Mouse (Mus musculus) urinary bladder, postnatal 36 days (tissue): ENCODE results near the gene Slc5a1.
A peak's percentile ranks its signal among the peaks of the same experiment; 100 is the strongest.

Experiments used
- DNase-seq, 2 experiments: peaks; one replicate each; pipeline ENCODE4 v3.0.0; 2022; ENCODE audit warnings: low spot score in 2 of 2, mixed read lengths in 1 of 2

Slc5a1 gene

DNA sequence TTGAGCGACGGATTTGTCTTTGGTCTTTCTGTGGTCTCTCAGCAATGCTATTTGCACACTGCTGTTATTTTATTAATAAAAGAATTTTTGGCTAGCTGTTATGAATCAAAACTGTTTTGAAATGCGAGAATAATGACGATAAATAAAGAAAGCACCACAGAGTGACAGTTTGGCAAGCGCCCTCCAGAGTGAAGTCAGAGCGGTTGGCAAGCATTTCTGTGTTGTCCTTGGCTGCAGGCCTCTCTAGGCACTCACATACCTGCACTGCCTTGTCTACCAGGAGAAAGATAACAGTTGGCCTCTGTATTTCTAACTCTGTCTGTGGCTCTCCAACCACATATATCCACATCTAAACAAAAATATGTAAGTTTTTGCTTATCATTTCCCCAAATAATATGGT is 43.7 kb downstream of the Slc5a1 start:
- DNase-seq: peak in 1 of 2 experiments; percentile 9

GRCm38 (mm10) chr5:33193567-33193966 is 89.5 kb downstream of the Slc5a1 start:
- no peak for DNase-seq

- DNase-seq: no peak
These were observed 91.3 kb downstream of the Slc5a1 start for GRCm38 (mm10) chr5:33195246-33195852.

GRCm38 (mm10) chr5:33200071-33200470 is 96.1 kb downstream of the Slc5a1 start:
- no peak for DNase-seq

DNA sequence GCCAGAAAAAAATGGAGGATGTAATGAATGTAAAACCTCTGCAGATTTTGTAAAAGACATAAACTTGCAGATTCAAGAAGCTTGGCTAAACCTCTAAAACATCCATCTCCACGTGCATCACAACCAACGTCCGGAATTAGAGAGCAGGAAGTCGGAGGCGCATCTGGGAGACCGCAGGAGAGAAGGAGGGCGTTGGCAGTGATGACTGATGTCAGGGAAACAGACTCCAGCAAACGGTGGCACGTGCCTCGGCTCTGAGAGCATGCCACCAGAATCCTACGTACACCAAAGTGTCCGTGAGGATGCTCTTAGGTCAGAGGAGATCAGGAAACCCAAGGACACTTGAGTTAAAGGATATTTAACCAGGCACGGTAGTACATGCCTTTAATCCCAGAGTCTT is 97.7 kb downstream of the Slc5a1 start:
- DNase-seq: no peak

- no peak for DNase-seq
These were observed 98.6 kb downstream of the Slc5a1 start for GRCm38 (mm10) chr5:33202516-33203170.

- DNase-seq: no peak
These were observed 99.1 kb downstream of the Slc5a1 start for GRCm38 (mm10) chr5:33203171-33203565.

- peak; percentile 62 to 81 for DNase-seq
These were observed 99.7 kb downstream of the Slc5a1 start for GRCm38 (mm10) chr5:33203691-33204242.

- no peak for DNase-seq
These were observed 100.3 kb downstream of the Slc5a1 start for GRCm38 (mm10) chr5:33204284-33204683.

GRCm38 (mm10) chr5:33206328-33206727 is 102.3 kb downstream of the Slc5a1 start:
- DNase-seq: no peak

- no peak for DNase-seq
These were observed 103.1 kb downstream of the Slc5a1 start for GRCm38 (mm10) chr5:33207136-33207535.

DNA sequence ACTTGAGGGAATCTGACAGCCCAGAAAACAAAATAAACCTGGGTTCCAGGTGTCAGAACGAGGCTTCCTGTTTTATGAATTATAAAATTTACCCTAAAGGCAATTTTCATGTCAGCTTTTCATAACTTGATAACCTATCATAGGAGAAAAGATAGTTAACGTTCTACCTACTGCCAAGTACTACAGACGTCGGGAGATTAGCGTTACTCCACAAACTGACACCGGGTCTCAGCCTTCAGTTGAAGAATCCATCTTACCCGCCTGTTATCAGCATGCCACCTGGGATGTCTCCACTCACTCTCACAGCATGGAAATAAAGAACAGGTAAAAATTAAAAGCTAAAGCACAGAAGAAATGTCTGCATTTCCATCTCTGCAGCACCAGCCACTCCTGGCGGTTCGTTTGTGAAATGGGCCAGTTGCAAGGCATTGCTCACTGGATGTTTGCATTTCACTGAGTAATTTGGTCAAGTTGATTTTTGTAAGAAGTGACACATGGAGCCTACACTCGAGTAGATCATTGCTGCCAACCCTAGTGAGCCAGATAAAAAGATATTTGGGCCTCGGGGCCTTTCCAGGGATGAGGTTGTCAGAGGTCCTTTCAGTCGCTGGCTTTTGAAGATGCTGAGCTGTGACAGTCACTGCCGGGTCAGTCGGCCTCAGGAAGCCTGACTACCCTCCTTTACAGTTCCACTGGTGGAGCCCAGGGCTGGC is 104.7 kb downstream of the Slc5a1 start:
- DNase-seq: no peak

DNA sequence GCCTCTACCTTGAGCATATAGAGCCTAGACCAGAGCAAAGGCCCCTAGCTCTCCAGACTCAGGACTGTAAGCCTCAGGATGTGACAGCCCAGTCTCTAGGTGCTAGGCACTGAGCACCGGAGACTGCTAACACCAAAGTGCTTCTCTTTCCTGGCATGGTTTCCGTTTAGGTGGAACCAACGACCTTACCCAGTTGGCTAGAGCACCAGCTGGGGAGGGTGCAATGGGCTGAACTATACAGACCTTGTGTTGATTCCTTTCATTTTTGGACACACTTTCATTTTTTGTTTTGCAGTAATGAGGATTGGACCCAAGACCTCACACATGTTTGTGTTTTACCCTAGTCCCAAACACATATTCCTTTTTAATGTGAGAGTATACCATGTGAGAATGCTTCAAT is 106.5 kb downstream of the Slc5a1 start:
- DNase-seq: no peak

GRCm38 (mm10) chr5:33211254-33211653 is 107.2 kb downstream of the Slc5a1 start:
- no peak for DNase-seq
